Mouse (Mus musculus): Measurements from ENCODE around the gene Dync1i1. TPM values are rescaled to one million over a fixed set of nuclear protein-coding genes. Genes with fewer than 3 reads are reported as not detected.

Gene Dync1i1
- total RNA-seq, 1 experiment from 2014 or later: 0.89 TPM

- ATAC-seq (replicated peaks in 1 of 2; ENCODE audit: insufficient read depth in 1 of 2, low FRiP score in 2 of 2, low TSS enrichment in 1 of 2, low read depth in 1 of 2, poor library complexity in 2 of 2, severe bottlenecking in 2 of 2): no peak
Observed at GRCm38 (mm10) chr6:5752617-5753016, 27.2 kb downstream of the Dync1i1 start.

- ATAC-seq (replicated peaks in 1 of 2; ENCODE audit: insufficient read depth in 1 of 2, low FRiP score in 2 of 2, low TSS enrichment in 1 of 2, low read depth in 1 of 2, poor library complexity in 2 of 2, severe bottlenecking in 2 of 2): no peak
Observed at GRCm38 (mm10) chr6:5756509-5757130, 31.2 kb downstream of the Dync1i1 start.

GRCm38 (mm10) chr6:5762943-5763342 lies 37.5 kb downstream of the Dync1i1 start:
- ATAC-seq (replicated peaks in 1 of 2; ENCODE audit: insufficient read depth in 1 of 2, low FRiP score in 2 of 2, low TSS enrichment in 1 of 2, low read depth in 1 of 2, poor library complexity in 2 of 2, severe bottlenecking in 2 of 2): no peak

GRCm38 (mm10) chr6:5768576-5768975 lies 43.1 kb downstream of the Dync1i1 start:
- ATAC-seq (replicated peaks in 1 of 2; ENCODE audit: insufficient read depth in 1 of 2, low FRiP score in 2 of 2, low TSS enrichment in 1 of 2, low read depth in 1 of 2, poor library complexity in 2 of 2, severe bottlenecking in 2 of 2): no peak

GRCm38 (mm10) chr6:5770283-5770682 lies 44.8 kb downstream of the Dync1i1 start:
- ATAC-seq (replicated peaks in 1 of 2; ENCODE audit: insufficient read depth in 1 of 2, low FRiP score in 2 of 2, low TSS enrichment in 1 of 2, low read depth in 1 of 2, poor library complexity in 2 of 2, severe bottlenecking in 2 of 2): no peak

- ATAC-seq (replicated peaks in 1 of 2; ENCODE audit: insufficient read depth in 1 of 2, low FRiP score in 2 of 2, low TSS enrichment in 1 of 2, low read depth in 1 of 2, poor library complexity in 2 of 2, severe bottlenecking in 2 of 2): no peak
Observed at GRCm38 (mm10) chr6:5775461-5775860, 50.0 kb downstream of the Dync1i1 start.

GRCm38 (mm10) chr6:5781752-5782151 lies 56.3 kb downstream of the Dync1i1 start:
- ATAC-seq (replicated peaks in 1 of 2; ENCODE audit: insufficient read depth in 1 of 2, low FRiP score in 2 of 2, low TSS enrichment in 1 of 2, low read depth in 1 of 2, poor library complexity in 2 of 2, severe bottlenecking in 2 of 2): no peak

GRCm38 (mm10) chr6:5783830-5784229 lies 58.4 kb downstream of the Dync1i1 start:
- no peak for ATAC-seq (replicated peaks in 1 of 2; ENCODE audit: insufficient read depth in 1 of 2, low FRiP score in 2 of 2, low TSS enrichment in 1 of 2, low read depth in 1 of 2, poor library complexity in 2 of 2, severe bottlenecking in 2 of 2)

- ATAC-seq (replicated peaks in 1 of 2; ENCODE audit: insufficient read depth in 1 of 2, low FRiP score in 2 of 2, low TSS enrichment in 1 of 2, low read depth in 1 of 2, poor library complexity in 2 of 2, severe bottlenecking in 2 of 2): no peak
Observed at GRCm38 (mm10) chr6:5790607-5791006, 65.2 kb downstream of the Dync1i1 start.

GRCm38 (mm10) chr6:5794106-5794753 lies 68.8 kb downstream of the Dync1i1 start:
- no peak for ATAC-seq (replicated peaks in 1 of 2; ENCODE audit: insufficient read depth in 1 of 2, low FRiP score in 2 of 2, low TSS enrichment in 1 of 2, low read depth in 1 of 2, poor library complexity in 2 of 2, severe bottlenecking in 2 of 2)

- no peak for ATAC-seq (replicated peaks in 1 of 2; ENCODE audit: insufficient read depth in 1 of 2, low FRiP score in 2 of 2, low TSS enrichment in 1 of 2, low read depth in 1 of 2, poor library complexity in 2 of 2, severe bottlenecking in 2 of 2)
Observed at GRCm38 (mm10) chr6:5795314-5795713, 69.9 kb downstream of the Dync1i1 start.

- peak; percentile 56 to 69; a peak in 2 of 4 replicates for ATAC-seq (replicated peaks in 1 of 2; ENCODE audit: insufficient read depth in 1 of 2, low FRiP score in 2 of 2, low TSS enrichment in 1 of 2, low read depth in 1 of 2, poor library complexity in 2 of 2, severe bottlenecking in 2 of 2)
Observed at GRCm38 (mm10) chr6:5802124-5802839, 76.8 kb downstream of the Dync1i1 start.

- ATAC-seq (replicated peaks in 1 of 2; ENCODE audit: insufficient read depth in 1 of 2, low FRiP score in 2 of 2, low TSS enrichment in 1 of 2, low read depth in 1 of 2, poor library complexity in 2 of 2, severe bottlenecking in 2 of 2): no peak
Observed at GRCm38 (mm10) chr6:5802840-5803491, 77.5 kb downstream of the Dync1i1 start.

GRCm38 (mm10) chr6:5808008-5808421 lies 82.6 kb downstream of the Dync1i1 start:
- no peak for ATAC-seq (replicated peaks in 1 of 2; ENCODE audit: insufficient read depth in 1 of 2, low FRiP score in 2 of 2, low TSS enrichment in 1 of 2, low read depth in 1 of 2, poor library complexity in 2 of 2, severe bottlenecking in 2 of 2)

GRCm38 (mm10) chr6:5812076-5812475 lies 86.6 kb downstream of the Dync1i1 start:
- ATAC-seq (replicated peaks in 1 of 2; ENCODE audit: insufficient read depth in 1 of 2, low FRiP score in 2 of 2, low TSS enrichment in 1 of 2, low read depth in 1 of 2, poor library complexity in 2 of 2, severe bottlenecking in 2 of 2): no peak

GRCm38 (mm10) chr6:5819674-5820073 lies 94.2 kb downstream of the Dync1i1 start:
- ATAC-seq (replicated peaks in 1 of 2; ENCODE audit: insufficient read depth in 1 of 2, low FRiP score in 2 of 2, low TSS enrichment in 1 of 2, low read depth in 1 of 2, poor library complexity in 2 of 2, severe bottlenecking in 2 of 2): no peak

- no peak for ATAC-seq (replicated peaks in 1 of 2; ENCODE audit: insufficient read depth in 1 of 2, low FRiP score in 2 of 2, low TSS enrichment in 1 of 2, low read depth in 1 of 2, poor library complexity in 2 of 2, severe bottlenecking in 2 of 2)
Observed at GRCm38 (mm10) chr6:5825461-5825860, 100.0 kb downstream of the Dync1i1 start.

GRCm38 (mm10) chr6:5827064-5827463 lies 101.6 kb downstream of the Dync1i1 start:
- no peak for ATAC-seq (replicated peaks in 1 of 2; ENCODE audit: insufficient read depth in 1 of 2, low FRiP score in 2 of 2, low TSS enrichment in 1 of 2, low read depth in 1 of 2, poor library complexity in 2 of 2, severe bottlenecking in 2 of 2)
